Mouse (Mus musculus) olfactory bulb, adult 2 months (tissue): Measurements from ENCODE around the gene Psmd9. TPM values are rescaled to one million over a fixed set of nuclear protein-coding genes. Genes with fewer than 3 reads are reported as not detected.

Experiments
- H3K27ac ChIP-seq: fragments of 200-500 bp; 2 replicates; pipeline ENCODE4 v1.5.1; 2012; ENCODE audit warnings: low read depth, low read length; ENCODE audit not compliant: insufficient read depth
- H3K4me1 ChIP-seq: fragments of 200-500 bp; 2 replicates; pipeline ENCODE4 v1.6.1; 2012; ENCODE audit warnings: low read length; ENCODE audit not compliant: control insufficient read depth, insufficient read depth
- H3K4me3 ChIP-seq: fragments of 200-500 bp; 2 replicates; pipeline ENCODE4 v1.5.1; 2012; ENCODE audit warnings: mild to moderate bottlenecking, low read depth, low read length, moderate library complexity; ENCODE audit not compliant: insufficient read depth
- CTCF ChIP-seq: fragments of 200-500 bp; IDR thresholded peaks from 2 replicates; pipeline ENCODE4 v1.5.1; 2012; ENCODE audit warnings: low read depth, mild to moderate bottlenecking, low read length, moderate library complexity; ENCODE audit not compliant: insufficient read depth
- POLR2A ChIP-seq: fragments of 200-500 bp; IDR thresholded peaks from 2 replicates; pipeline ENCODE4 v1.6.1; 2012; ENCODE audit warnings: mild to moderate bottlenecking, low read depth, low read length, moderate library complexity; ENCODE audit not compliant: insufficient read depth
- WGBS: fragments of 180-500 bp; shearing (Covaris S2); methylation state at CpG from one replicate; pipeline ENCODE4 v1.1.7; 2018; 5-methylcytosine and 5-hydroxymethylcytosine counted together
- polyA plus RNA-seq: library from polyadenylated mRNA; stranded (reverse); fragments of >200 nt; gene quantifications from 2 replicates; pipeline ENCODE4 v1.2.4, GENCODE M21; 2012; ENCODE audit warnings: low replicate concordance; ENCODE audit not compliant: missing spikeins, insufficient read depth, insufficient read length

Gene Psmd9
- polyA plus RNA-seq, 1 experiment = not detected

DNA sequence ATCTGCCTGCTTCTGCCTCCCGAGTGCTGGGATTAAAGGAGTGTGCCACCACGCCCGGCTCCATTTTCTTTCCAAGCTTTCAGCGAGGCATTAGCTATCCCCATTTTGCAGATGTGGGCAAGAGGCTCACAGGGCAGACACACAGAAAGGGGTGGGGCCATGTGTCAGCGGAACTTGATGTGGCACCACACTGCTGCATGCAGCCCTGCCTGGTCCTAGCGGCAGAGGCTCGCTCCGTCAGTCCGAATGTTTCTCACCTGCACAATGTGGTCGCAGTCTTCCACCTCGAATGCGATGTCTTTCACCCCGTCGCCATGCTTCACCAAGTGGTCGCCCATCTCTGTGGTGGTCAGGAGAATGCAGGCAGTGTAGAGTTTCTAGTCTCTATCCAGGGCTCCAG is 11.2 kb downstream of the Psmd9 start:
- Histone ChIP-seq H3K27ac (no peak overlapping the region), H3K4me3 (no peak overlapping the region), H3K4me1 (no peaks in the 10 kb centered on the region)
- 93% methylated on average over 15 of the region's 15 CpGs for WGBS
- no peak for TF ChIP-seq CTCF
- TF ChIP-seq POLR2A = no peak

DNA sequence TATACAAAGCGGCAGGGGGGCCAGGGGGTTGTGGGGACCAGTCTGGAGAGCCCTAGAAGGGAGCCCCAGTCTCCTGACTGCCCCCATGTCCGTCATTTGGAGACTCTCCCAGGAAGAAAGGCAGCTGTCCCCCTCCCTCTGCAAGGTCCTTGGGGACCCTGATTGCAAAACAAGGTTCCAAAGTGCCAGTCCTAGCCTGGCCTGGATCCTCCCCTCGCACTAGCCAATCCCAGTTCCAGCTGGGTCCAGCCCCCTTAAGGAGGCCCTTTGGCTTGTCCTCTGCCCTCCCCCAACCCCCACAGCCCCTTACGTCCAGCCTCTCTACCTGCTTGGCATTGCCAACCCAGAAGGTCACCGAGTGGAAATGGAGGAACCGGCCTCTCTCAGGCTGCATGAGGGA is 12.3 kb downstream of the Psmd9 start:
- TF ChIP-seq CTCF (no peak), POLR2A (no peak)
- 82% methylated on average over 6 of the region's 6 CpGs for WGBS
- Histone ChIP-seq H3K27ac (no peak overlapping the region), H3K4me1 (no peaks in the 10 kb centered on the region; the same call in 1 of the 2 replicates), H3K4me3 (no peak overlapping the region)

DNA sequence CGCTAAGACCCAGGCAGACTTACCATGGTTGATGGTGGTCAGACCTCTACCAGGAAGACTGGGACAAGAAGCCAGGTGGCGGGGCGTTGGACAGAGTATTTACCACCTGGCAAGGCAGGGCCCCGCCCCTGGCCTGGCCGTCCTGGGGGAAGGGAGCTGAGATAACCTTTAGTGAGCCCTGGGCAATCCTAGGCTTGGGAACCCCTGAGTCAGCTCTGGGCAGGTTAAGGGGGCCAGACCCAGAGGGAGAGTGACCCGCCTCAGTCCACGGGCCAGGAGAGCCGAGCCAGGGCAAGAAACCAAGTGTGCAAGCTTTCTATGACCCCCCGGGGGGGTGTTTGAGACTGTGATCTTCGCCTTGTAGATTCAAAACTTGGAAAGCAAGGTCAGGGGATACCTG is 13.4 kb downstream of the Psmd9 start, which contains the start of gene Hpd:
Gene Hpd, minus strand, starts transcription at position 77 of the 400 bp plus-strand sequence.
- 91% methylated on average over 10 of the region's 10 CpGs for WGBS
- TF ChIP-seq CTCF (no peak), POLR2A (no peak)
- H3K27ac ChIP-seq = no peak within 1 kb of the TSS

DNA sequence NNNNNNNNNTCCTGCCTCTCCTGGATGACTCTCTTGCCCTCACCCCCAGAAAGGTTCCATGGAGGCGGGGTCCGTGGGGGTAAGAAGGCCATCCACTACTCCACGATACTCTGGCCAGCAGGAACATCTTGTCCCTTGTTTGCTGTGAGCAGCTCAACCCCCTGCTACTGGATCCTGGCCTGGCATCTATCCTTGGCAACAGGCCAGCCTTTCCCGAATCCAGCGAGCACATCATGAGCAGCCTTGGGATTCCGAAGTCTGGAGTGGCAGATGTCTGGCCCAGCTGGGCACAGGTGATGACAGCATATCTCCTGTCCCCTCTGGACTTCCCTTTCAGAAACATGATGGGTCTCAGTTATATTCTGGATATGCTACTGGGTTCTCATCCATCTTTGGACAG is 16.8 kb downstream of the Psmd9 start:
- Histone ChIP-seq H3K4me3 (no peak overlapping the region), H3K27ac (no peak overlapping the region), H3K4me1 (no peaks in the 10 kb centered on the region; the same call in 1 of the 2 replicates)
- 47% methylated on average over 6 of the region's 6 CpGs for WGBS
- TF ChIP-seq POLR2A (no peak), CTCF (no peak)

More for the DNA sequence above, 13.4 kb downstream of the Psmd9 start, which contains the start of gene Hpd:
- H3K4me3 ChIP-seq = no peak within 1 kb of the TSS
- no peaks in the 10 kb centered on the region; the same call in 1 of the 2 replicates for H3K4me1 ChIP-seq

DNA sequence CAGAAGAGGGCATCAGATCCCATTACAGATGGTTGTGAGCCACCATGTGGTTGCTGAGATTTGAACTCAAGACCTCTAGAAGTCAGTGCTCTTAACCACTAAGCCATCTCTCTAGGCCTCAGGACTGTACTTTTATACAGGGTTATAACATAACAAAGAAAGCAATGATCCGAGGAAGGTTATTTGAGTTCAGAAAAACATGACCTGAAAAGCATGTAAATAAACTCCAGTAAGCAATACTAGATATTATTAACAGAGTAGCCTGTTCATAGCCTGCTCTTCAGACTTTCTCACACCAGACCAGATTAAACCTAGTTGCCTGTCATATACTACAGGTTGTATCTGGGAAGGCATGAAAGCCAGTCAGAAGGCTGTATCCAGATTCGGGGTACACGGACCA is 18.1 kb downstream of the Psmd9 start:
- Histone ChIP-seq H3K27ac (no peak overlapping the region), H3K4me1 (no peaks in the 10 kb centered on the region; the same call in 1 of the 2 replicates), H3K4me3 (no peak overlapping the region)
- WGBS = 92% methylated on average over 3 of the region's 3 CpGs
- TF ChIP-seq POLR2A (no peak), CTCF (no peak)

DNA sequence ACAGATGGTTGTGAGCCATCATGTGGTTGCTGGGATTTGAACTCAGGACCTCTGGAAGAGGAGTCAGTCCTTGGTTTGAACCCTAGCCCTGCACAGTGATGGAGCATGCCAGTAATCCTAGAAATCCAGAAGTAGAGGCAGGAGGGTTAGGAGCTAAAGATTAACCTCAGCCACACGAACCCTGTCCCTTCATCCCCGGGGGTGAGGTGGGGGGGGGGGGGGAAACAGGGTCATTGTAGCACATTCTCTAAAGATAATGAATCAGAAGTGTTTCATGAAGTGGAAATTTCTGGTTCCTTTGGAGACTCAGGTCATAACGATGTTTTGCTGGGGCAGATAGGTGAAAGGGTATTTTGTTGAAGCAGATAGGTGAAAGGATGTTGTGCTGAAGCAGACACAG is 21.7 kb downstream of the Psmd9 start:
- Histone ChIP-seq H3K4me1 (no peaks in the 10 kb centered on the region; the same call in 1 of the 2 replicates), H3K4me3 (no peak overlapping the region), H3K27ac (no peak overlapping the region)
- 75% methylated on average over 3 of the region's 3 CpGs for WGBS
- TF ChIP-seq POLR2A = no peak
- no peak for TF ChIP-seq CTCF

DNA sequence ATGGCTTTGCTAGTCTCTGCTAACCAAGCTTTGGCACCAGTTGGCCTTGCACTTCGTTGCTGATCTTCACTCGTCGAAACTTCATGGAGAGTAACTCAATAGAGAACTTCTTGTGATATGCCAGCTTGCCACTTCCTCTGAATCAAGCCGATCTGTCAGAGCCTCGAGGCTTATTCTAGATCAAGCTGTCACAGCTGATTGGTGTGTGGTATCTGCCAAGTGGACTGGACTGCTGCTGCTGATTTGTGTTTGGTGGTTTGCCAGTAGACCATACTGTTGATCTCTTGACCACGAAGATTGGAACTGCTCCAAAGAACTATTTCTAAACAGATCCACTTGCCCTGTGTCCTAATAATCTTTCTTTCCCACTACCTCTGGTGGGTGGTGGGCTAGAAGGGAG is 22.2 kb downstream of the Psmd9 start:
- H3K27ac ChIP-seq = no peak overlapping the region
- H3K4me1 ChIP-seq = no peaks in the 10 kb centered on the region
- no peak overlapping the region for H3K4me3 ChIP-seq
- WGBS = 59% methylated on average over 6 of the region's 6 CpGs
- TF ChIP-seq POLR2A = no peak
- no peak for TF ChIP-seq CTCF

DNA sequence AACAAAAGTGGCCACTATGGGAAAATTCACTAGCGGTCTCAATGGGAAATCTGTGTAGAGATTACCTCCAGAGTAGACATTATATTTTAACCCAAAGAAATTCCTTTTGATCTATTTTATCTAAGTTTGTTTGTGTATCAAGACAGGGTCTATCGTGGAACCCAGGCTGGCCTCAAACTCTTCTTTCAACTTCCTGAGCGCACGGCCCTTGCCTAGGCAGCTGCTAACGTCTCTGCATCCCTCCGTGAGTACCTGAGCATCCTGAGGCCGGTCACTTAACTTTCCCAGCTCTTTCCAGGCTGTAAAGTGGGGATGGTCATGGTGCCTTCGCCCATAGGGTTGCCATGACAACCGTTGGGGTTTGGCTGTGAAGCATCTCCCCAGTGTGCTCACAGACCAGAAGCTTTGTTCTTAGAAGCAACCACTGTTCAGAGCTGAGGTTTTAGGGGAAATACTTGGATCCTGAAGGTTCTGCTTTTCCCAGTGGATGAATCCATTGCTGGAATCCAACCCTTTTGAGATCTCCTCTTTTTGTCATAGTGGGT is 23.5 kb downstream of the Psmd9 start:
- no peaks in the 10 kb centered on the region for H3K4me1 ChIP-seq
- TF ChIP-seq CTCF = no peak
- no peak for TF ChIP-seq POLR2A
- no peak overlapping the region for H3K27ac ChIP-seq
- H3K4me3 ChIP-seq = no peak overlapping the region
- 62% methylated on average over 9 of the region's 9 CpGs for WGBS

DNA sequence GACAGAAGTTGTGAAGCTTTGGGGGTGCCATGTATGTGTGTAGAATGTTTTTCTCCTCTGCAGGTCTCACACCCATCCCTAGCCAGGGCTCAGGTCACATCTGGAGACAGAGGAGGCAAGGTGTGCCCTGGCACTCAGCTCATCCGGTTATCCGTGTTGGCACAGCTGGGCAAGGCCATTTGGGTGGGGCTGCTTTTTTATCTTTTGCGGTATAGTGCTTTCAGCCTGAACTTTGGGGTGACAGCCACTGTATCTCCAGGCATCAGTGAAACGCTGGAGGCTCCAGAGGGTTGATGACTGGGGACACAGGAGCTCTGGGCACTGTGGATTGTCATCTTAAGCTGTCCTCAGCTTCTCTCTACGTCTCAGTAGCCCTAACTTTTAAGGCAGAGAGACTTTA is 24.2 kb downstream of the Psmd9 start:
- Histone ChIP-seq H3K4me1 (no peaks in the 10 kb centered on the region), H3K27ac (no peak overlapping the region), H3K4me3 (no peak overlapping the region)
- 84% methylated on average over 5 of the region's 5 CpGs for WGBS
- TF ChIP-seq CTCF (no peak), POLR2A (no peak)

DNA sequence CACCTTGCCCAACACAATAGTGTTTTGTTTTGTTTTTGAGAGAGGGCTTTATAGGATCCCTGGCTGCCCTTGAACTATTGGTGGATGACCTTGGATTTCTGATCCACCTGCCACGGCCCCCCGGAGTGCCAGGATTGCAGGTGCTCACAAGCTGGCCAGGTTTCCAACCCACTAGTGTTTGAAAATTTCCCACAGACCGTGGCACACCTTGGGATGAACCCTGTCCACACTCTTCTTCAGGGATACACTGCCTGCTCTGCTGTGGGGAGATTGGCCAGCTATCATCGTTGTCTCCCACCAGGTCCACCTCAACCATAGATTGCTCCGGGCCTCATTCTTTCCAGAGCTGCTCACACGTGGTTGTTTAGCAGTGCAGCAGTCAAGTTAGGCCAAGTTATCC is 25.6 kb downstream of the Psmd9 start:
- Histone ChIP-seq H3K4me1 (no peaks in the 10 kb centered on the region), H3K27ac (no peak overlapping the region), H3K4me3 (no peak overlapping the region)
- WGBS = 83% methylated on average over 6 of the region's 6 CpGs
- TF ChIP-seq CTCF = no peak
- TF ChIP-seq POLR2A = no peak
